Mouse (Mus musculus): ENCODE results near the gene Mt1. TPM values are rescaled to one million over a fixed set of nuclear protein-coding genes. Genes with fewer than 3 reads are reported as not detected.

Gene Mt1
- polyA plus RNA-seq, 1 experiment: 867 TPM

GRCm38 (mm10) chr8:94171321-94171755 is 7.5 kb upstream of the Mt1 start:
- TF ChIP-seq POLR2A (IDR thresholded peaks at IDR 0.05; ENCODE audit: insufficient read depth, low read length): no peak
- no peak for TF ChIP-seq CTCF (IDR thresholded peaks at IDR 0.05; ENCODE audit: low read depth, low read length)
- TF ChIP-seq EP300 (IDR thresholded peaks at IDR 0.05; ENCODE audit: insufficient read depth, low read depth, low read length): no peak
- Histone ChIP-seq H3K27me3 (ENCODE audit: control insufficient read depth, insufficient read depth, low read length, poor library complexity, severe bottlenecking) (no peaks in the 10 kb centered on the region), H3K4me1 (ENCODE audit: control insufficient read depth, insufficient read depth, low read length) (peaks cover 1% of the 10 kb centered on the region), H3K36me3 (ENCODE audit: control insufficient read depth, insufficient read depth, low read length, poor library complexity, severe bottlenecking) (peaks cover 5% of the 10 kb centered on the region; the same call in 1 of the 2 replicates), H3K9me3 (replicated peaks; ENCODE audit: control insufficient read depth, insufficient read depth, low read length, poor library complexity, severe bottlenecking) (peaks cover 6% of the 10 kb centered on the region; the same call in 1 of the 2 replicates), H3K9ac (ENCODE audit: low read depth, poor library complexity, severe bottlenecking) (peak overlapping the region; percentile 92), H3K27ac (ENCODE audit: insufficient read depth, low read length) (peak overlapping the region; percentile 89), H3K4me3 (ENCODE audit: low read depth, low read length) (peak overlapping the region; percentile 89)

- peaks cover 5% of the 10 kb centered on the region; the same call in 1 of the 2 replicates for H3K36me3 ChIP-seq (ENCODE audit: control insufficient read depth, insufficient read depth, low read length, poor library complexity, severe bottlenecking)
- peak within 1 kb of the TSS; percentile 92 for H3K9ac ChIP-seq (ENCODE audit: low read depth, poor library complexity, severe bottlenecking)
- peaks cover 1% of the 10 kb centered on the region for H3K4me1 ChIP-seq (ENCODE audit: control insufficient read depth, insufficient read depth, low read length)
- H3K4me3 ChIP-seq (ENCODE audit: low read depth, low read length): peak within 1 kb of the TSS; percentile 89
- H3K27ac ChIP-seq (ENCODE audit: insufficient read depth, low read length): peak within 1 kb of the TSS; percentile 89
- no peak for TF ChIP-seq EP300 (IDR thresholded peaks at IDR 0.05; ENCODE audit: insufficient read depth, low read depth, low read length)
- TF ChIP-seq POLR2A (IDR thresholded peaks at IDR 0.05; ENCODE audit: insufficient read depth, low read length): peak; percentile 52
- TF ChIP-seq CTCF (IDR thresholded peaks at IDR 0.05; ENCODE audit: low read depth, low read length): no peak
- H3K27me3 ChIP-seq (ENCODE audit: control insufficient read depth, insufficient read depth, low read length, poor library complexity, severe bottlenecking): no peaks in the 10 kb centered on the region
- no peaks in the 10 kb centered on the region for H3K9me3 ChIP-seq (replicated peaks; ENCODE audit: control insufficient read depth, insufficient read depth, low read length, poor library complexity, severe bottlenecking)
These were observed 6.6 kb upstream of the Mt1 start, which contains the start of gene Mt2 for GRCm38 (mm10) chr8:94172075-94172808. Gene Mt2 (plus strand): TSS chr8:94172664.

- Histone ChIP-seq H3K4me1 (ENCODE audit: control insufficient read depth, insufficient read depth, low read length) (peaks cover 1% of the 10 kb centered on the region), H3K9me3 (replicated peaks; ENCODE audit: control insufficient read depth, insufficient read depth, low read length, poor library complexity, severe bottlenecking) (no peaks in the 10 kb centered on the region), H3K36me3 (ENCODE audit: control insufficient read depth, insufficient read depth, low read length, poor library complexity, severe bottlenecking) (peaks cover 5% of the 10 kb centered on the region; the same call in 1 of the 2 replicates), H3K27me3 (ENCODE audit: control insufficient read depth, insufficient read depth, low read length, poor library complexity, severe bottlenecking) (no peaks in the 10 kb centered on the region), H3K27ac (ENCODE audit: insufficient read depth, low read length) (peak overlapping the region; percentile 89), H3K4me3 (ENCODE audit: low read depth, low read length) (peak overlapping the region; percentile 89), H3K9ac (ENCODE audit: low read depth, poor library complexity, severe bottlenecking) (peak overlapping the region; percentile 92)
- no peak for TF ChIP-seq EP300 (IDR thresholded peaks at IDR 0.05; ENCODE audit: insufficient read depth, low read depth, low read length)
- no peak for TF ChIP-seq POLR2A (IDR thresholded peaks at IDR 0.05; ENCODE audit: insufficient read depth, low read length)
- TF ChIP-seq CTCF (IDR thresholded peaks at IDR 0.05; ENCODE audit: low read depth, low read length): no peak
These were observed 5.8 kb upstream of the Mt1 start for GRCm38 (mm10) chr8:94172809-94173732.

GRCm38 (mm10) chr8:94173848-94174403 is 5.0 kb upstream of the Mt1 start:
- peaks cover 5% of the 10 kb centered on the region; the same call in 1 of the 2 replicates for H3K36me3 ChIP-seq (ENCODE audit: control insufficient read depth, insufficient read depth, low read length, poor library complexity, severe bottlenecking)
- no peaks in the 10 kb centered on the region for H3K9me3 ChIP-seq (replicated peaks; ENCODE audit: control insufficient read depth, insufficient read depth, low read length, poor library complexity, severe bottlenecking)
- H3K4me3 ChIP-seq (ENCODE audit: low read depth, low read length): peak overlapping the region; percentile 89
- peak overlapping the region; percentile 92 for H3K9ac ChIP-seq (ENCODE audit: low read depth, poor library complexity, severe bottlenecking)
- peak; percentile 7 for TF ChIP-seq CTCF (IDR thresholded peaks at IDR 0.05; ENCODE audit: low read depth, low read length)
- no peak for TF ChIP-seq POLR2A (IDR thresholded peaks at IDR 0.05; ENCODE audit: insufficient read depth, low read length)
- no peaks in the 10 kb centered on the region for H3K27me3 ChIP-seq (ENCODE audit: control insufficient read depth, insufficient read depth, low read length, poor library complexity, severe bottlenecking)
- H3K4me1 ChIP-seq (ENCODE audit: control insufficient read depth, insufficient read depth, low read length): peaks cover 1% of the 10 kb centered on the region
- H3K27ac ChIP-seq (ENCODE audit: insufficient read depth, low read length): peak overlapping the region; percentile 89

GRCm38 (mm10) chr8:94174619-94175213 is 4.2 kb upstream of the Mt1 start:
- H3K9ac ChIP-seq (ENCODE audit: low read depth, poor library complexity, severe bottlenecking): peak overlapping the region; percentile 92

More at GRCm38 (mm10) chr8:94174619-94175213, 4.2 kb upstream of the Mt1 start:
- Histone ChIP-seq H3K27ac (ENCODE audit: insufficient read depth, low read length) (peak overlapping the region; percentile 89), H3K27me3 (ENCODE audit: control insufficient read depth, insufficient read depth, low read length, poor library complexity, severe bottlenecking) (no peaks in the 10 kb centered on the region), H3K4me3 (ENCODE audit: low read depth, low read length) (peak overlapping the region; percentile 89; the same call in 1 of the 2 replicates), H3K9me3 (replicated peaks; ENCODE audit: control insufficient read depth, insufficient read depth, low read length, poor library complexity, severe bottlenecking) (no peaks in the 10 kb centered on the region), H3K4me1 (ENCODE audit: control insufficient read depth, insufficient read depth, low read length) (peaks cover 1% of the 10 kb centered on the region), H3K36me3 (ENCODE audit: control insufficient read depth, insufficient read depth, low read length, poor library complexity, severe bottlenecking) (peaks cover 5% of the 10 kb centered on the region; the same call in 1 of the 2 replicates)
- no peak for TF ChIP-seq CTCF (IDR thresholded peaks at IDR 0.05; ENCODE audit: low read depth, low read length)
- TF ChIP-seq POLR2A (IDR thresholded peaks at IDR 0.05; ENCODE audit: insufficient read depth, low read length): no peak
- no peak for TF ChIP-seq EP300 (IDR thresholded peaks at IDR 0.05; ENCODE audit: insufficient read depth, low read depth, low read length)

Measured in ES-Bruce4 (cell line).